Mouse (Mus musculus) cerebellum, postnatal 36 days (tissue): ENCODE measurements at regions not wholly inside any gene's neighbourhood (a gene's known extent, or its start where the extent isn't known, plus 50 kb on each side); places are given as distances from the start of the nearest gene placed in this dataset.

Source experiments
- DNase-seq, 2 experiments: peaks; one replicate each; pipeline ENCODE4 v3.0.0; 2021 to 2022; ENCODE audit warnings: mixed read lengths in 2 of 2

GRCm38 (mm10) chr4:72688842-72689241 lies 163.6 kb downstream of the Aldoart1 start:
- DNase-seq, result no peak

GRCm38 (mm10) chr4:72674006-72674405 lies 178.4 kb downstream of the Aldoart1 start:
- DNase-seq, result no peak

- DNase-seq, result no peak
Observed at GRCm38 (mm10) chr4:72671652-72672411, 180.6 kb downstream of the Aldoart1 start.

GRCm38 (mm10) chr4:72669827-72670494 lies 182.5 kb downstream of the Aldoart1 start:
- DNase-seq, result no peak

- DNase-seq, result no peak
Observed at GRCm38 (mm10) chr4:72664379-72664778, 188.1 kb downstream of the Aldoart1 start.

- no peak for DNase-seq
Observed at GRCm38 (mm10) chr4:72662477-72662876, 190.0 kb downstream of the Aldoart1 start.

- no peak for DNase-seq
Observed at GRCm38 (mm10) chr4:72656206-72656605, 196.2 kb downstream of the Aldoart1 start.

- no peak for DNase-seq
Observed at GRCm38 (mm10) chr4:72647130-72647529, 205.3 kb downstream of the Aldoart1 start.

GRCm38 (mm10) chr4:72629416-72629815 lies 223.0 kb downstream of the Aldoart1 start:
- DNase-seq, result no peak

- DNase-seq, result no peak
Observed at GRCm38 (mm10) chr4:72627219-72627930, 225.1 kb downstream of the Aldoart1 start.

- DNase-seq, result no peak
Observed at GRCm38 (mm10) chr4:72605107-72605506, 247.3 kb downstream of the Aldoart1 start.

- DNase-seq, result no peak
Observed at GRCm38 (mm10) chr4:72595494-72595893, 256.9 kb downstream of the Aldoart1 start.

GRCm38 (mm10) chr4:72592129-72592528 lies 260.3 kb downstream of the Aldoart1 start:
- DNase-seq, result no peak

GRCm38 (mm10) chr4:72574946-72575345 lies 277.5 kb downstream of the Aldoart1 start:
- no peak for DNase-seq

GRCm38 (mm10) chr4:72571924-72572323 lies 280.5 kb downstream of the Aldoart1 start:
- DNase-seq, result peak; percentile 4 to 29

GRCm38 (mm10) chr4:72565186-72565585 lies 287.2 kb downstream of the Aldoart1 start:
- no peak for DNase-seq

- no peak for DNase-seq
Observed at GRCm38 (mm10) chr4:72562909-72563676, 289.3 kb downstream of the Aldoart1 start.

- DNase-seq, result no peak
Observed at GRCm38 (mm10) chr4:72554276-72554675, 298.2 kb downstream of the Aldoart1 start.

GRCm38 (mm10) chr4:72534563-72534962 lies 317.9 kb downstream of the Aldoart1 start:
- no peak for DNase-seq

GRCm38 (mm10) chr4:72524630-72525029 lies 323.9 kb upstream of the Tle1 start:
- DNase-seq, result no peak

- DNase-seq, result peak; percentile 75 to 87
Observed at GRCm38 (mm10) chr4:72524100-72524499, 323.4 kb upstream of the Tle1 start.

- no peak for DNase-seq
Observed at GRCm38 (mm10) chr4:72511220-72511619, 310.5 kb upstream of the Tle1 start.

- DNase-seq, result no peak
Observed at GRCm38 (mm10) chr4:72481748-72482147, 281.0 kb upstream of the Tle1 start.
